Mouse (Mus musculus) T-helper 17 cell (primary cell): Measurements from ENCODE around the gene Olfr1076.
"Not testable (repeated sequence)": the region's sequence is repeated elsewhere in the genome, so short reads cannot be mapped to it uniquely, and the experiment has no call there.

Source experiments
- in situ Hi-C, 2 experiments: fragments of 300-600 bp; cut with MboI, MseI; formaldehyde crosslinking; loops; 1 replicate in 1 of 2; 2 replicates in 1 of 2; pipeline ENCODE4 v1.15.1; 2025; ENCODE audit warnings: high pct_unique_total_duplicates in 2 of 2

Gene Olfr1076

DNA sequence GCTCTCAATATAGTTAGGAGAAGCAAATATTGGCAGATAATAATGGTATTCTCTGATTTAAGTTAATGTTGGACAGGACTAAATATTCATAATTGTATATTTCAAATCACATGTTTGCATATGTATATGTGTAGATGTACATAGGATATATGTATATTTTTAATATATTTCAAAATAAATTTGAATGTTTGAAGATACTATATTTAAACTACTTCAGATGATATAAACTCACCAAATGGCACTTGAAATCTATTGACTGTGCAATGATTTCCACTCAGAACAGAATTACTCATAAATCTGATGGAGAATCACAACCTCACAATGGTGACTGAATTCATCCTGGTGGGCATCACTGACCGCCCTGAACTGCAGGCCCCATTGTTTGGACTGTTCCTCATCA lies at the start of gene Olfr1076:
Olfr1076 (plus strand) TSS at position 301 of the 400 bp plus-strand sequence.
- in situ Hi-C loops = no loop called here

- in situ Hi-C loops = loop anchor here in 1 of 2 experiments (5.0 kb wide), 1 partner anchor 733 kb away; no protein-coding TSS in a partner anchor
These were observed 47.8 kb upstream of the Olfr1076 start for GRCm38 (mm10) chr2:86460434-86460833.

GRCm38 (mm10) chr2:86464442-86465109 lies 43.7 kb upstream of the Olfr1076 start:
- in situ Hi-C loops = loop anchor here (5.0 kb wide), 2 partner anchors 737 to 747 kb away; partner anchors contain the start of gene Olfr1009 (in 1 of the 2)

DNA sequence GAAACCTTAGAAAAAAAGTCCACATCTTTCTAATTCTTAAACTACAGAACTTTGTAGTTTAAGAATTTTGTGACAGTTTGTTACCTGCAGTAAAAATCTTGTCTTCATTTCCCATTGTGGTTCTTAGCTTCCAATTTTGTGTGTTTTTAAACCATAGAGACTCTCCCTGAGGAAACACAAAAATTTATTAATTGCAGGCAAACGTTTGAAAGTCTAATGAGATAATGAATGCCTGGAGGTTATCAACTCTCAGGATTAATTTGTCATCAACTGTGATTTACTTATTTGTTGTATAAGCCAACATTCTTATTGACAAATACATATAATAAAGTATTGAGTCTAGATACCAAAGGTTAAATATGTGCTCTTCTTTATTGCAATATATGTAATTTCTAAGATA lies 21.0 kb upstream of the Olfr1076 start, which contains the start of gene Olfr228:
Olfr228 (minus strand) TSS at position 101 of the 400 bp plus-strand sequence.
- in situ Hi-C loops = no loop called here

- in situ Hi-C loops = no loop called here
These were observed 22.7 kb downstream of the Olfr1076 start for GRCm38 (mm10) chr2:86530991-86531390.

- in situ Hi-C loops = no loop called here
These were observed 34.1 kb downstream of the Olfr1076 start, which contains the start of gene Olfr1079 for GRCm38 (mm10) chr2:86542380-86542779. Gene Olfr1079, minus strand, starts transcription at chr2:86542480.

GRCm38 (mm10) chr2:86558135-86558534 lies 49.9 kb downstream of the Olfr1076 start, which contains the start of gene Olfr1080:
Gene Olfr1080, minus strand, starts transcription at chr2:86558235.
- in situ Hi-C loops = not testable (repeated sequence)
